Mouse (Mus musculus) MEL (cell line): ENCODE measurements at regions not wholly inside any gene's neighbourhood (a gene's known extent, or its start where the extent isn't known, plus 50 kb on each side); places are given as distances from the start of the nearest gene placed in this dataset.

Experiments used
- DNase-seq: peaks from one replicate; pipeline ENCODE4 v3.0.0; 2011; ENCODE audit warnings: low read depth, low spot score
- H3K27ac ChIP-seq: 2 replicates; pipeline ENCODE4 v1.5.1; 2012; ENCODE audit warnings: low read depth, mild to moderate bottlenecking, control low read depth, low read length, moderate library complexity; ENCODE audit not compliant: control insufficient read depth
- H3K27me3 ChIP-seq, 2 experiments: fragments of 150-350 bp in 1 of 2; sonication (generic) in 1 of 2; 2 replicates each; pipeline ENCODE4 v1.6.1; 2012; ENCODE audit warnings: low read length in 2 of 2, mild to moderate bottlenecking in 2 of 2, improper control_type of control experiment in 1 of 2, moderate library complexity in 1 of 2; ENCODE audit not compliant: insufficient read depth in 2 of 2, control insufficient read depth in 1 of 2
- H3K36me3 ChIP-seq, 2 experiments: 2 replicates each; pipeline ENCODE4 v1.6.1; 2012 to 2014; ENCODE audit warnings: low read length in 2 of 2, improper control_type of control experiment in 1 of 2, inconsistent platforms in 1 of 2, mild to moderate bottlenecking in 1 of 2; ENCODE audit not compliant: insufficient read depth in 2 of 2, control insufficient read depth in 1 of 2
- H3K4me1 ChIP-seq, 2 experiments: fragments of 150-350 bp in 1 of 2; sonication (generic) in 1 of 2; 2 replicates each; pipeline ENCODE4 v1.6.1; 2012; ENCODE audit warnings: low read length in 2 of 2, improper control_type of control experiment in 1 of 2, mild to moderate bottlenecking in 1 of 2; ENCODE audit not compliant: insufficient read depth in 2 of 2, control insufficient read depth in 1 of 2
- H3K4me3 ChIP-seq, 2 experiments: fragments of 150-350 bp in 1 of 2; sonication (generic) in 1 of 2; 2 replicates each; pipeline ENCODE4 v1.5.1; 2012; ENCODE audit warnings: low read depth in 2 of 2, low read length in 2 of 2, mild to moderate bottlenecking in 2 of 2, moderate library complexity in 2 of 2, control low read depth in 1 of 2, improper control_type of control experiment in 1 of 2; ENCODE audit not compliant: control insufficient read depth in 1 of 2, insufficient read depth in 1 of 2
- H3K79me2 ChIP-seq: 2 replicates; pipeline ENCODE4 v1.6.1; 2012; ENCODE audit warnings: mild to moderate bottlenecking, low read length, moderate library complexity; ENCODE audit not compliant: control insufficient read depth, poor library complexity, insufficient read depth
- H3K9ac ChIP-seq: 2 replicates; pipeline ENCODE4 v1.6.1; 2012; ENCODE audit warnings: low read depth, mild to moderate bottlenecking, control low read depth, low read length, moderate library complexity; ENCODE audit not compliant: control insufficient read depth, poor library complexity, severe bottlenecking
- H3K9me3 ChIP-seq: fragments of 150-350 bp; sonication (generic); replicated peaks from 2 replicates; pipeline ENCODE4 v1.6.1; 2012; ENCODE audit warnings: mild to moderate bottlenecking, low read length, improper control_type of control experiment, moderate library complexity; ENCODE audit not compliant: insufficient read depth
- CHD1 ChIP-seq: IDR thresholded peaks from 2 replicates; pipeline ENCODE4 v1.6.1; 2012; ENCODE audit warnings: low read depth, mild to moderate bottlenecking, inconsistent platforms, low read length, improper control_type of control experiment
- E2F4 ChIP-seq: IDR thresholded peaks from 2 replicates; pipeline ENCODE4 v1.6.1; 2011; ENCODE audit warnings: low read depth, low read length, improper control_type of control experiment, borderline replicate concordance
- EP300 ChIP-seq, 2 experiments: IDR thresholded peaks; 2 replicates each; pipeline ENCODE4 v1.6.1; 2011; ENCODE audit warnings: improper control_type of control experiment in 2 of 2, low read length in 2 of 2, low read depth in 1 of 2, mild to moderate bottlenecking in 1 of 2
- ETS1 ChIP-seq: IDR thresholded peaks from 2 replicates; pipeline ENCODE4 v1.6.1; 2012; ENCODE audit warnings: low read depth, mild to moderate bottlenecking, inconsistent platforms, low read length, improper control_type of control experiment, moderate library complexity
- MAFK ChIP-seq: IDR thresholded peaks from 2 replicates; pipeline ENCODE4 v1.6.1; 2011; ENCODE audit warnings: low read depth, mild to moderate bottlenecking, low read length, improper control_type of control experiment, borderline replicate concordance
- MEF2A ChIP-seq: IDR thresholded peaks from 2 replicates; pipeline ENCODE4 v1.6.1; 2014; ENCODE audit warnings: low read depth, mild to moderate bottlenecking, inconsistent platforms, low read length, improper control_type of control experiment; ENCODE audit not compliant: poor library complexity, insufficient replicate concordance, severe bottlenecking; ENCODE audit errors: extremely low read depth
- MYB ChIP-seq: IDR thresholded peaks from 2 replicates; pipeline ENCODE4 v1.6.1; 2011; ENCODE audit warnings: mild to moderate bottlenecking, low read depth, low read length, improper control_type of control experiment
- MYC ChIP-seq: IDR thresholded peaks from 2 replicates; pipeline ENCODE4 v1.6.1; 2011; ENCODE audit warnings: low read depth, mild to moderate bottlenecking, low read length, improper control_type of control experiment, moderate library complexity
- SMC3 ChIP-seq: IDR thresholded peaks from 2 replicates; pipeline ENCODE4 v1.6.1; 2011; ENCODE audit warnings: low read depth, low read length, improper control_type of control experiment
- TBP ChIP-seq: IDR thresholded peaks from 2 replicates; pipeline ENCODE4 v1.8.0; 2011; ENCODE audit warnings: low read depth, low read length, improper control_type of control experiment
- USF1 ChIP-seq: IDR thresholded peaks from 2 replicates; pipeline ENCODE4 v1.6.1; 2014; ENCODE audit warnings: low read depth, mild to moderate bottlenecking, inconsistent platforms, low read length, improper control_type of control experiment, moderate library complexity

DNA sequence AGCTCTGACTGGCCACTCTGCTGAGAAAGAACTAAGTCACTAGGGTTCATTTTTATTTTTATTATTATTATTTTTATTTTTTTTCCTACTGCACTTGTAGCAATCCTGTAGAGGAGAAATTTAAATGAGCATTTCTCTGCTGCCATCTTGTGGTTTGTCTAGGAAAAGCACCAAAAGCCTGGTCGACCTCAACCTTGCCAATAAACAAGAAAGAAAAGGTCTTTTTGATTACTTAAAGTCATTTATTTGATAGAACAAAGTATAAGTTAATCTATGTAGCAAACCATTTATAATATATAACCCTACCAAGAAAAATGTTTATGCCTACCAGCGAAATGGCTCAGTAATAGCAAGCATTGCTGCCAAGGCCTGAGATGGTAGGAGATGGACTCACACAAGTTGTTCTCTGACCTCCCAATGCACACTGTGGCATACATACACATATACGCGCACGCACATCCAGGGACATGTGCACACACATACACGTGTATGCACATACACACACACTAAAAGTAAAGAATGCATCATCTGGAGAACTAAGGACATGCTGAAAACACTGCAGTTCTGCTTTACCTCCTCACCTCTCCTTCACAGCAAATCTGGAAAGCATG is 566.1 kb downstream of the 1700064H15Rik start (continued):
- TF ChIP-seq USF1 = no peak

DNA sequence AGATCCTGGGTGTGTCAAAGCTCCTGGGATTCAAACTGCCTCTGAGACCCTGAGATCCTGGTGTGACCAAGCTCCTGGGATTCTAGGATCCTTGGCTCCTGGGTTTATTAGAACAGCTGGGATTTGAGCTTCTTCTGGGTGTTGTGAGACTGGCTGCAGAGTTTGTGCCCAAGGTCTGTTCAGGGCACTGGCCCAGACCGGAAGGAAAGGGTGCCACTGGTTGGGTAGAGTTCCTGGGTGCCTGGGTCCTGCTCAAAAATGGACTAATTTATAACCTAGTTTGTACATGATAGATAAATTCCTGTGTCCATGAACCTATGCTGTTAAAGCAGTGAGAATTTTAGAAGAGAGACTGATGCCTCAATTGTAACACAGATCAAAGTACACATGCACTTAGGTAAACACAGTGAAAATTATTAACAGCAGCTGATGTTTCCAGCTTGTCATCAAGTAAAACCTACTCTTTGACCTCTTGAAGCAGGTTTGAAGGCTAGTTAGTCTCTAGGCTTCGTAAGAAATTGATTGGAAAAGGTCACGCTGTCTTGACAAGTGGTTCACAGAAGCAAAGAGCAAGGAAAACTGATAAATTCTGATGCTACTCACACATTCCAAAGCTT is 561.2 kb downstream of the 1700064H15Rik start:
- no peak overlapping the region for H3K27ac ChIP-seq
- no peak for DNase-seq
- no peak for TF ChIP-seq TBP
- TF ChIP-seq MYB = no peak
- no peak for TF ChIP-seq MAFK
- no peak for TF ChIP-seq MYC
- TF ChIP-seq CHD1 = no peak
- TF ChIP-seq ETS1 = no peak
- no peak for TF ChIP-seq SMC3
- no peak for TF ChIP-seq EP300 (IDR thresholded peaks at IDR 0.05; ENCODE audit: low read depth in 1 of 2, low read length in 2 of 2)
- no peak for TF ChIP-seq E2F4
- TF ChIP-seq MEF2A = no peak

More for the DNA sequence above, 561.2 kb downstream of the 1700064H15Rik start:
- Histone ChIP-seq H3K9ac (no peak overlapping the region), H3K79me2 (no peaks in the 10 kb centered on the region), H3K4me3 (no peak overlapping the region), H3K9me3 (no peaks in the 10 kb centered on the region), H3K36me3 (no peaks in the 10 kb centered on the region), H3K4me1 (no peaks in the 10 kb centered on the region), H3K27me3 (no peaks in the 10 kb centered on the region)
